Mouse (Mus musculus): ENCODE data around the gene 1500009L16Rik. TPM values are rescaled to one million over a fixed set of nuclear protein-coding genes. Genes with fewer than 3 reads are reported as not detected.

Gene 1500009L16Rik
- polyA plus RNA-seq, 1 experiment from 2014 or later = 3.5 TPM

DNA sequence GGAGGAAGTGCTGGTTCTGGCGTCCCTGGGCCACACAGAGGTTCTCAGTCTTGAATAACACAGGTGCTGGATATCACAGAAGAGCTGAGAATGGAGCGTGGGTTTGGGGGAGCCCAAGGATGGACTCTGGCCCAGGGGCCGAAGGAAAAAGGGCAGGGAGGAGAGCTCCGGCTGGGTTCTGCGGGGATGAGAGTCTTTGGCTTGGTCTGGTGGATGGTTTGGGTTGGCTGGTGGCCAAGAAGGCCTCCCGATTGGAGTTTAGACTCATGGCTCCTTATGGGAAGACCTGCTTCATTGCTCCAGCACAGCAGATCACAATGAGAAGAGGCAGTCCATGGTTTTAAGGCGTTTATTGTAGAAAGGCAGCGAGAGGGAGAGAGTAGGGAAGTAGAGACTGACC is 84.6 kb downstream of the 1500009L16Rik start:
- no peak for ATAC-seq
- 76% methylated on average over 8 of the region's 8 CpGs for WGBS (ENCODE audit: insufficient replicate concordance)

More for the DNA sequence above, 84.6 kb downstream of the 1500009L16Rik start:
- no peaks in the 10 kb centered on the region for H3K36me3 ChIP-seq
- H3K27me3 ChIP-seq (replicated peaks) = no peaks in the 10 kb centered on the region
- H3K9ac ChIP-seq = no peak overlapping the region
- H3K27ac ChIP-seq = no peak overlapping the region
- H3K4me1 ChIP-seq = no peaks in the 10 kb centered on the region; the same call in 1 of the 2 replicates
- no peak overlapping the region for H3K4me2 ChIP-seq
- H3K9me3 ChIP-seq (replicated peaks) = no peaks in the 10 kb centered on the region
- H3K4me3 ChIP-seq = no peak overlapping the region

Other genes with a start within 250 kb of the 1500009L16Rik start
- 0.17 and 0.25 TPM in 2 replicates for gene Aldh1l2, start 188.7 kb upstream of the 1500009L16Rik start, polyA plus RNA-seq (2016; fragmentation: Nextera tagmentation; extraction: Ambion mirVana)
- 14.3 and 14.8 TPM in 2 replicates for gene Washc4, start 179.1 kb upstream of the 1500009L16Rik start, polyA plus RNA-seq (2016; fragmentation: Nextera tagmentation; extraction: Ambion mirVana)
- gene Appl2, start 74.1 kb upstream of the 1500009L16Rik start, polyA plus RNA-seq (2016; fragmentation: Nextera tagmentation; extraction: Ambion mirVana) = 15.1 and 15.2 TPM in 2 replicates

All from liver, embryonic 12.5 days (tissue).